Mouse (Mus musculus) ES-E14 (cell line): ENCODE data around the gene Fam19a1. TPM values are rescaled to one million over a fixed set of nuclear protein-coding genes. Genes with fewer than 3 reads are reported as not detected.

Source experiments
- DNase-seq: peaks from one replicate; pipeline ENCODE4 v3.0.0-alpha.2; 2013; ENCODE audit warnings: low read depth, low spot score
- H3K27ac ChIP-seq: 2 replicates; pipeline ENCODE4 v1.5.1; 2012; ENCODE audit warnings: low read depth, mild to moderate bottlenecking, low read length, moderate library complexity, mixed read lengths; ENCODE audit not compliant: poor library complexity, insufficient read depth, severe bottlenecking
- H3K36me3 ChIP-seq: 2 replicates; pipeline ENCODE4 v1.6.1; 2012; ENCODE audit warnings: mild to moderate bottlenecking, low read length, moderate library complexity, mixed read lengths; ENCODE audit not compliant: control insufficient read depth, poor library complexity, insufficient read depth, severe bottlenecking
- H3K4me1 ChIP-seq, 2 experiments: fragments of 150-350 bp in 1 of 2; sonication (generic) in 1 of 2; 2 replicates each; pipeline ENCODE4 v1.6.1; 2012; ENCODE audit warnings: low read length in 2 of 2, mild to moderate bottlenecking in 1 of 2, mixed read lengths in 1 of 2; ENCODE audit not compliant: control insufficient read depth in 2 of 2, insufficient read depth in 2 of 2, poor library complexity in 1 of 2
- H3K4me3 ChIP-seq, 2 experiments: fragments of 150-350 bp in 1 of 2; sonication (generic) in 1 of 2; 2 replicates each; pipeline ENCODE4 v1.5.1; 2012; ENCODE audit warnings: low read length in 2 of 2, low read depth in 1 of 2, mild to moderate bottlenecking in 1 of 2, mixed read lengths in 1 of 2; ENCODE audit not compliant: insufficient read depth in 1 of 2, poor library complexity in 1 of 2, severe bottlenecking in 1 of 2
- H3K9ac ChIP-seq: 2 replicates; pipeline ENCODE4 v1.6.1; 2012; ENCODE audit warnings: low read depth, mild to moderate bottlenecking, low read length, mixed read lengths; ENCODE audit not compliant: poor library complexity, insufficient read depth, severe bottlenecking
- H3K9me3 ChIP-seq: fragments of 150-350 bp; sonication (generic); 2 replicates; pipeline ENCODE4 v1.6.1; 2012; ENCODE audit warnings: low read depth, mild to moderate bottlenecking, low read length; ENCODE audit not compliant: control insufficient read depth, insufficient read depth
- CHD2 ChIP-seq: IDR thresholded peaks from 2 replicates; pipeline ENCODE4 v1.6.1; 2014; ENCODE audit warnings: mild to moderate bottlenecking, low read depth, low read length, inconsistent platforms
- HCFC1 ChIP-seq: IDR thresholded peaks from 2 replicates; pipeline ENCODE4 v1.6.1; 2012; ENCODE audit warnings: low read length, inconsistent platforms, borderline replicate concordance; ENCODE audit not compliant: insufficient read depth
- MAFK ChIP-seq: IDR thresholded peaks from 2 replicates; pipeline ENCODE4 v1.6.1; 2014; ENCODE audit warnings: mild to moderate bottlenecking, low read depth, low read length, inconsistent platforms; ENCODE audit not compliant: insufficient read depth
- ZC3H11A ChIP-seq: IDR thresholded peaks from 2 replicates; pipeline ENCODE4 v1.6.1; 2012; ENCODE audit warnings: low read depth, mild to moderate bottlenecking, inconsistent platforms, low read length, borderline replicate concordance
- ZNF384 ChIP-seq: IDR thresholded peaks from 2 replicates; pipeline ENCODE4 v1.6.1; 2012; ENCODE audit warnings: low read depth, low read length, inconsistent platforms
- in situ Hi-C, 2 experiments: fragments of 600-800 bp; cut with MboI; formaldehyde crosslinking; loops; one replicate each; pipeline ENCODE4 v1.15.1; 2025; ENCODE audit warnings: low sequenced_read_pairs in 2 of 2, inconsistent platforms in 1 of 2; ENCODE audit not compliant: unreplicated experiment in 2 of 2
- total RNA-seq: library from RNA; depleted of rRNA; stranded (reverse); fragments of 300-350 nt; gene quantifications from 2 replicates; pipeline ENCODE4 v1.2.3, GENCODE M21; 2012

The Fam19a1 gene
- total RNA-seq, 1 experiment = not detected

- no peak for TF ChIP-seq MAFK
- TF ChIP-seq CHD2 = no peak
- in situ Hi-C loops = no loop called here
- H3K4me3 ChIP-seq = no peak overlapping the region
- DNase-seq = no peak
- no peaks in the 10 kb centered on the region for H3K9me3 ChIP-seq
- H3K27ac ChIP-seq = no peak overlapping the region
- H3K36me3 ChIP-seq = no peaks in the 10 kb centered on the region
- no peaks in the 10 kb centered on the region for H3K4me1 ChIP-seq
- H3K9ac ChIP-seq = no peak overlapping the region
Observed at GRCm38 (mm10) chr6:96439419-96439818, 326.5 kb downstream of the Fam19a1 start.

- Histone ChIP-seq H3K9ac (no peak overlapping the region), H3K4me3 (no peak overlapping the region), H3K27ac (no peak overlapping the region), H3K9me3 (no peaks in the 10 kb centered on the region), H3K36me3 (no peaks in the 10 kb centered on the region), H3K4me1 (no peaks in the 10 kb centered on the region)
- in situ Hi-C loops = no loop called here
- no peak for TF ChIP-seq MAFK
- TF ChIP-seq HCFC1 = no peak
- TF ChIP-seq ZC3H11A = no peak
- no peak for TF ChIP-seq CHD2
- TF ChIP-seq ZNF384 = no peak
- no peak for DNase-seq
Observed at GRCm38 (mm10) chr6:96441971-96442370, 329.0 kb downstream of the Fam19a1 start.

DNA sequence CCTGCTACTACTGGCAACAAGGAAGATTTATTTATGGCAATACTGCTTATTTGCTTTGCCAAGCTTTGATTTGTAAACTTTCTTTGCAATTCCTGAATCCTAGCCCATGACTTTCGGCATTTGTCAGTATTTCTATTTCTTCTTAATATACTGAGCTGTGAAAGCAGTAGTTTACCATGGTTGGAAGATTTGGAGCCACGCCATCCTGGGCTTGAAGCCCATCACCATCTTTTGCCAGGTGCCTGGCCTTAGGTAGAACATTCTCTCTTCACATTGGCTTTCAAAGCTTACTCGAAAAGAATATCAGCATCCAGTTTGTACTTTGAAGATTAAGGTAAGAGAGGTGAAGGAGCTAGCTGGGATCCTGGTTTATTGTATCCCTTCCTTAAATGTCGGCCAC is 334.5 kb downstream of the Fam19a1 start:
- in situ Hi-C loops = no loop called here
- H3K4me1 ChIP-seq = no peaks in the 10 kb centered on the region
- no peaks in the 10 kb centered on the region for H3K36me3 ChIP-seq
- no peaks in the 10 kb centered on the region for H3K9me3 ChIP-seq
- DNase-seq = no peak
- no peak overlapping the region for H3K27ac ChIP-seq
- no peak overlapping the region for H3K9ac ChIP-seq
- no peak for TF ChIP-seq HCFC1
- TF ChIP-seq MAFK = no peak
- no peak for TF ChIP-seq CHD2
- TF ChIP-seq ZC3H11A = no peak
- no peak for TF ChIP-seq ZNF384
- no peak overlapping the region for H3K4me3 ChIP-seq

DNA sequence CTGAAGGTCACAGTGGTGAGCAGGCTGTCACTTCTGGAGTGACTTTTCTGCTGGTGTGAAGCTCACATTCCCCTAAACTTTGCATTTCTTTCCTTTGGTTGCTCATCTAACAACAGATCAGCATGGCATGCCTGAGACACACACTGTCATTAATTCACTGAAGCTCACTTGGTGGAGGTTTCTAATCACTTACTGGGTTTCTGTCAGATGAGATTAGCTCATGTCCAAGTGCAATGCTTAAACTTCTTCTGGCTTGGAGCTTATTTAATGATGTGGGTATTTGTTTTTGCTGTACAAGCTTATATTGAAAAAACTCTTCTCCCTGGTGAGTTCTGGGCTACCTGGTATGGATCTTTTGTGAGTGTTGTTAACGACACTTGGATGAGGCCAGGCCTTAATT is 343.3 kb downstream of the Fam19a1 start:
- Histone ChIP-seq H3K27ac (no peak overlapping the region), H3K4me3 (no peak overlapping the region), H3K36me3 (no peaks in the 10 kb centered on the region), H3K9me3 (no peaks in the 10 kb centered on the region), H3K9ac (no peak overlapping the region), H3K4me1 (peaks cover 0 to 15% of the 10 kb centered on the region in 2 experiments; a peak in 2 of 4 replicates)
- in situ Hi-C loops = no loop called here
- TF ChIP-seq HCFC1 (no peak), ZC3H11A (no peak), ZNF384 (no peak), MAFK (no peak), CHD2 (no peak)
- no peak for DNase-seq
